Mouse (Mus musculus) liver, embryonic 16.5 days (tissue): ENCODE results near the gene Cfc1. TPM values are rescaled to one million over a fixed set of nuclear protein-coding genes. Genes with fewer than 3 reads are reported as not detected.
"Not testable (repeated sequence)": the region's sequence is repeated elsewhere in the genome, so short reads cannot be mapped to it uniquely, and the experiment has no call there.

ENCODE experiments used
- ATAC-seq: fragments of 200-750 bp; cut with Nextera tagmentation; 2 replicates; pipeline ENCODE4 v1.8.0; 2017; ENCODE audit warnings: low read depth, mild to moderate bottlenecking, moderate number of reproducible peaks, moderate library complexity
- H3K27ac ChIP-seq: fragments of 300-500 bp; sonication (generic); 2 replicates; pipeline ENCODE4 v1.5.1; 2014; ENCODE audit warnings: mild to moderate bottlenecking, low read length
- H3K27me3 ChIP-seq: fragments of 300-500 bp; sonication (generic); 2 replicates; pipeline ENCODE4 v1.6.1; 2014; ENCODE audit warnings: low read depth, low read length, mixed read lengths; ENCODE audit not compliant: control insufficient read depth, insufficient read depth
- H3K36me3 ChIP-seq: fragments of 300-500 bp; sonication (generic); 2 replicates; pipeline ENCODE4 v1.6.1; 2014; ENCODE audit warnings: mild to moderate bottlenecking; ENCODE audit not compliant: control insufficient read depth, insufficient read depth
- H3K4me1 ChIP-seq: fragments of 300-500 bp; sonication (generic); 2 replicates; pipeline ENCODE4 v1.6.1; 2014; ENCODE audit warnings: low read depth, low read length, mixed read lengths; ENCODE audit not compliant: control insufficient read depth
- H3K4me2 ChIP-seq: fragments of 300-500 bp; sonication (generic); 2 replicates; pipeline ENCODE4 v1.6.1; 2014; ENCODE audit warnings: low read depth, low read length, mixed read lengths
- H3K4me3 ChIP-seq: fragments of 300-500 bp; sonication (generic); 2 replicates; pipeline ENCODE4 v1.5.1; 2014; ENCODE audit warnings: low read depth, mild to moderate bottlenecking, low read length
- H3K9ac ChIP-seq: fragments of 300-500 bp; sonication (generic); 2 replicates; pipeline ENCODE4 v1.6.1; 2014; ENCODE audit warnings: low read depth, low read length
- H3K9me3 ChIP-seq: fragments of 300-500 bp; sonication (generic); replicated peaks from 2 replicates; pipeline ENCODE4 v1.6.1; 2016; ENCODE audit warnings: low read length; ENCODE audit not compliant: control insufficient read depth
- whole genome bisulfite sequencing: fragments of 180-500 bp; shearing (Covaris S2); extraction: QIAGEN DNeasy Blood & Tissue Kit; methylation state at CpG from one replicate; pipeline ENCODE4 v1.1.7; 2014; ENCODE audit not compliant: insufficient replicate concordance; 5-methylcytosine and 5-hydroxymethylcytosine counted together
- polyA plus RNA-seq: library from polyadenylated mRNA; unstranded; fragments of >200 nt; fragmentation: Nextera tagmentation; extraction: Ambion mirVana; gene quantifications from 2 replicates; pipeline ENCODE4 v1.2.1, GENCODE M21; 2015

Gene Cfc1
- polyA plus RNA-seq, 1 experiment from 2014 or later = not detected

- 2% methylated on average over 3 of the region's 3 CpGs for WGBS
- no peak for ATAC-seq
These were observed 24.4 kb upstream of the Cfc1 start for GRCm38 (mm10) chr1:34511027-34511426.

DNA sequence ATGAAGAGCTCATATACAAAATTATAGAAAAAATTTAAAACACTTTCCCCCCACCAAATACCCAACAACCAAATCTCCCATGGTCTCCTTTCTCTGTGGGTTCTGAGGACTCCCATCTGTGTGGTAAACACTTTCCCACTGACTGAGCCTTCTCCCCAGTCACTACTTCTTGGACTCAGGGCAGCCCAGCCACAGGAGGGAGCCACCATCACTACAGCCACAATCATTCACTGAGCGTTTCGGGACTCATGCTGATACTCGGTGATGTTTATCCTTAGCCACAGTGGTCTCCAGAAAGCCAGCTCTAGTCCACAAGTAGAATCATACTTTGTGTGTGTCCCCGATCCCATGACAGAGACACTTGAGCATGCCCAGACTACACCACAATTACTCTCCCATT lies 22.4 kb upstream of the Cfc1 start:
- ATAC-seq = no peak
- 60% methylated on average over 4 of the region's 4 CpGs for WGBS
- Histone ChIP-seq H3K4me2 (no peak overlapping the region), H3K4me3 (no peak overlapping the region), H3K9me3 (no peaks in the 10 kb centered on the region), H3K27ac (no peak overlapping the region), H3K27me3 (no peaks in the 10 kb centered on the region), H3K9ac (no peak overlapping the region), H3K4me1 (no peaks in the 10 kb centered on the region), H3K36me3 (no peaks in the 10 kb centered on the region)

More at GRCm38 (mm10) chr1:34511027-34511426, 24.4 kb upstream of the Cfc1 start:
- Histone ChIP-seq H3K36me3 (no peaks in the 10 kb centered on the region), H3K4me3 (no peak overlapping the region), H3K9me3 (no peaks in the 10 kb centered on the region), H3K27ac (no peak overlapping the region), H3K4me1 (no peaks in the 10 kb centered on the region), H3K9ac (no peak overlapping the region), H3K27me3 (no peaks in the 10 kb centered on the region), H3K4me2 (no peak overlapping the region)

- Histone ChIP-seq H3K9ac (no peak overlapping the region), H3K27ac (no peak overlapping the region), H3K4me2 (no peak overlapping the region), H3K27me3 (no peaks in the 10 kb centered on the region), H3K36me3 (no peaks in the 10 kb centered on the region), H3K4me1 (no peaks in the 10 kb centered on the region), H3K9me3 (no peaks in the 10 kb centered on the region), H3K4me3 (no peak overlapping the region)
- 25% methylated on average over 5 of the region's 5 CpGs for WGBS
- no peak for ATAC-seq
These were observed 18.9 kb upstream of the Cfc1 start for GRCm38 (mm10) chr1:34516595-34516994.

DNA sequence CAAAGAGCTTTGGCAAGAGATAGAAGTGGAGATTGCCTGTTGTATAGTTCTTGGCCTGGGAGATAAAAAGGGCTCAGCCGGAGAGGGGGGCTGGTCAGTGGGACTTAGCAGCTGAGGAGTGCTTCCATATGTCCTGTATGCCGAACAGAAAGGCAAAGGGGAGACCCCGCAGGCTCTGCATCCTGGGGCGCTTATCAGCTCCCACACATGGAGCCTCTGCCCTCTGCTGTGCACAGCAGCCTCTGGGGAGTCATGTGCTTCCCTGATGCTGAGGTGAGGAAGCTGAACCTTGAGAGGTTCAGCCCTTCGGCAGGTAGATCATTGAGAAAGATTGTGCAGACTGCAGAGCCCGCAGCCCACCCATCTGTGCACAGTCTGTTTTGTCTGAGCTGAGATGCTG lies 18.2 kb upstream of the Cfc1 start:
- WGBS = 5% methylated on average over 6 of the region's 6 CpGs
- not testable (repeated sequence) for H3K27ac ChIP-seq

GRCm38 (mm10) chr1:34517797-34518196 lies 17.7 kb upstream of the Cfc1 start:
- not testable (repeated sequence) for H3K4me2 ChIP-seq, H3K27me3 ChIP-seq, H3K9ac ChIP-seq, ATAC-seq, H3K36me3 ChIP-seq, H3K9me3 ChIP-seq, H3K27ac ChIP-seq, H3K4me3 ChIP-seq, H3K4me1 ChIP-seq
- 4% methylated on average over 1 of the region's 1 CpGs for whole genome bisulfite sequencing

More for the DNA sequence above, 18.2 kb upstream of the Cfc1 start:
- H3K9me3 ChIP-seq, H3K4me3 ChIP-seq, ATAC-seq, H3K27me3 ChIP-seq, H3K4me2 ChIP-seq, H3K4me1 ChIP-seq, H3K36me3 ChIP-seq, H3K9ac ChIP-seq: not testable (repeated sequence)

DNA sequence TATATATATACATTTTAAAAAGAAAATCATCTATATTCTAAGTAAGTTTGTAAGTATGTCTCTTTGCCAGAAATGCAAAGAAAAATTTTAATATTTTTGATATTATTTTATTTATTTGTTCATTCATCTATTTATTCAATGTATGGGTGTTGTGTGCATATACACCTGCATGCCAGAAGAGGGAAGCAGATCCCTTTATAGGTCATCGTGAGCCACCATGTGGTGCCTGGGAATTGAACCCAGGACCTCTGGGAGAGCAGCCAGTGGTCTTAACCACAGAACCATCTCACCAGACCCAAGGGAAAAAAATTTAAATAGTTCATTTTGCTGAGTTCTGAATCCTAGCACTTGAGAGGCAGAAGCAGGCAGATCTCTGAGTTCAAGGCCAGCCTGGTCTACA lies 17.2 kb upstream of the Cfc1 start:
- ATAC-seq = no peak
- Histone ChIP-seq H3K27me3 (no peaks in the 10 kb centered on the region), H3K27ac (no peak overlapping the region), H3K4me3 (no peak overlapping the region), H3K4me1 (no peaks in the 10 kb centered on the region), H3K4me2 (no peak overlapping the region), H3K9me3 (no peaks in the 10 kb centered on the region), H3K9ac (no peak overlapping the region), H3K36me3 (no peaks in the 10 kb centered on the region)
- WGBS = 22% methylated on average over 1 of the region's 1 CpGs

- Histone ChIP-seq H3K9ac (no peak overlapping the region), H3K36me3 (no peaks in the 10 kb centered on the region), H3K4me2 (no peak overlapping the region), H3K27ac (no peak overlapping the region), H3K9me3 (no peaks in the 10 kb centered on the region), H3K4me3 (no peak overlapping the region), H3K4me1 (no peaks in the 10 kb centered on the region), H3K27me3 (no peaks in the 10 kb centered on the region)
- WGBS = 31% methylated on average over 6 of the region's 6 CpGs
- no peak for ATAC-seq
These were observed 13.1 kb upstream of the Cfc1 start for GRCm38 (mm10) chr1:34522205-34522849.

- Histone ChIP-seq H3K4me1 (no peaks in the 10 kb centered on the region), H3K4me2 (no peak overlapping the region), H3K9ac (no peak overlapping the region), H3K4me3 (no peak overlapping the region), H3K36me3 (no peaks in the 10 kb centered on the region), H3K27ac (no peak overlapping the region), H3K9me3 (no peaks in the 10 kb centered on the region), H3K27me3 (no peaks in the 10 kb centered on the region)
- WGBS = 46% methylated on average over 3 of the region's 3 CpGs
- ATAC-seq = no peak
These were observed 12.6 kb upstream of the Cfc1 start for GRCm38 (mm10) chr1:34522850-34523244.

DNA sequence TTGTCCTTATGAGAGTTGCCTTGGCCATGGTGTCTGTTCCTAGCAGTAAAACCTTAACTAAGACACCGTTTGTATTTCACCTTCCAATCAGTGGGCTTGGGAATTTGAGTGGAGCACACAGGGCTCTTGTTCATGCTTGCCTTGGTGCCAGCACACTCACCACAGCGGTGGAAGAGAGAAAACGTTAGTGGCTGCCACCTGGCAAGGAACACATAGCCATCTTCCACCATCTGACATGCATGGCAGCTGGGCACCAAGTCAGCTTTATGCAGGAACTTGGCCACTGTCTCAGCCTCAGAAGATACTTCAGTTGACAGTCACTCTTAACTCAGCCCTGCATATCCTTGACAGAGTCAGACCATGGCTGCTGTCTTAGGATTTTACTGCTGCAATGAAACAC lies 11.8 kb upstream of the Cfc1 start:
- no peaks in the 10 kb centered on the region for H3K36me3 ChIP-seq
- H3K9ac ChIP-seq = no peak overlapping the region
- ATAC-seq = no peak
- H3K9me3 ChIP-seq = no peaks in the 10 kb centered on the region
- WGBS = 46% methylated on average over 3 of the region's 3 CpGs
- no peaks in the 10 kb centered on the region for H3K27me3 ChIP-seq
- H3K4me1 ChIP-seq = no peaks in the 10 kb centered on the region
- H3K4me3 ChIP-seq = no peak overlapping the region
- no peak overlapping the region for H3K4me2 ChIP-seq
- H3K27ac ChIP-seq = no peak overlapping the region
